12 mouse cellular contexts compared by ENCODE assay signal in the genomic region with DNA sequence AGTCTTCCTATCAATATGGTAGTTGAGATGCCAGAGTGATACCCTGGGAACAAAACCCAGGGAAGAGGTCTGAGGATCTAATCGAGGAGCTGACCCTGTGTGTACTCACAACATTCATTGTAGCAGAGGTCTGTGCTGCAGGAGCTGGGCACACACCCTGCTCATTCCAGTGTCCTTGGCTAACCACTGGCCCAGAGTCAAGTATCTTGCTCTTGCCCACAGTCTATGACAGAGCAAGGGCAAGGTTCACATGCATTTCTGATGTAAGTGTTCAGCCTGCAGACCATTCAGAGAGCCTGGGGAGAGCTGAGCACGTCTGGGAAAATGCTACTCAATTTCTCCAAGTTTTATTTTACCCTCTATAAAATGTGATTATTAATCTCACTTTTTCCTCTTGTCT.
DNase-seq lines count a peak whose midpoint lies in the region; ATAC-seq lines count a peak whose summit lies in the region.
"Had no signal": no experiment of that assay in that cellular context is flagged by ENCODE, and none has a peak within 500 bp of the region (broad histone marks: within the 10 kb centered on the region; RNA-seq: fewer than 3 reads in every experiment).

No protein-coding gene starts in this region.

- 70% methylated on average over 2 of the region's 2 CpGs for WGBS in heart, embryonic 12.5 days

- H3K9ac ChIP-seq in heart, embryonic 12.5 days: no peak overlapping the region
- H3K9ac ChIP-seq: forebrain, postnatal 0 days; neural tube, embryonic 13.5 days had no signal

- no peak overlapping the region for H3K4me3 ChIP-seq in heart, embryonic 12.5 days
- H3K4me3 ChIP-seq: neural tube, embryonic 13.5 days had no signal

- H3K4me1 ChIP-seq in heart, embryonic 12.5 days (replicated peaks): peaks cover 51% of the 10 kb centered on the region

- no peaks in the 10 kb centered on the region for H3K9me3 ChIP-seq in heart, embryonic 12.5 days (replicated peaks)
- H3K9me3 ChIP-seq: neural tube, embryonic 13.5 days had no signal

- DNase-seq in heart, adult 18-20 months: peak; percentile 66 to 82
- DNase-seq in 3T3-L1 (ENCODE audit: low read depth, low spot score): peak; percentile 96
- peak; percentile 55 for DNase-seq in heart, adult 8-10 months (ENCODE audit: low spot score)
- peak; percentile 90 for DNase-seq in kidney, adult 9 months
- no peak for DNase-seq in urinary bladder, postnatal 4 days (ENCODE audit: low spot score in 2 of 2)
- no peak for DNase-seq in layer of hippocampus, postnatal 10 days (ENCODE audit: low spot score in 2 of 2)
- no peak for DNase-seq in layer of hippocampus, adult 18-20 months (ENCODE audit: low spot score in 2 of 2)
- DNase-seq: cerebellum, postnatal 10 days; forebrain, postnatal 0 days had no signal

- H3K36me3 ChIP-seq in heart, embryonic 12.5 days: no peaks in the 10 kb centered on the region
- H3K36me3 ChIP-seq: neural tube, embryonic 13.5 days had no signal

- H3K4me2 ChIP-seq in heart, embryonic 12.5 days: no peak overlapping the region
- H3K4me2 ChIP-seq: neural tube, embryonic 13.5 days had no signal

- H3K27ac ChIP-seq in heart, embryonic 12.5 days (ENCODE audit: poor library complexity, severe bottlenecking): no peak overlapping the region
- H3K27ac ChIP-seq: neural tube, embryonic 13.5 days had no signal

- ATAC-seq in heart, embryonic 12.5 days (ENCODE audit: insufficient number of reproducible peaks, low FRiP score): no peak
- ATAC-seq: CD4-positive, CD25-positive, alpha-beta regulatory T cell, adult 4 months; forebrain, postnatal 0 days had no signal

- no peaks in the 10 kb centered on the region for H3K27me3 ChIP-seq in heart, embryonic 12.5 days (replicated peaks)
- H3K27me3 ChIP-seq: neural tube, embryonic 13.5 days had no signal

Comparison
In these comparisons a context has a peak if more than half of its experiments do, and no peak if none do; other contexts are left out.
1. DNase-seq: peak in heart, adult 18-20 months (2 of 2), 3T3-L1 (single experiment), heart, adult 8-10 months (single experiment) and kidney, adult 9 months (single experiment); none in urinary bladder, postnatal 4 days (0 of 2), layer of hippocampus, postnatal 10 days (0 of 2) and layer of hippocampus, adult 18-20 months (0 of 2).